Mouse (Mus musculus): ENCODE results near the gene Plekhg1. TPM values are rescaled to one million over a fixed set of nuclear protein-coding genes. Genes with fewer than 3 reads are reported as not detected.

The Plekhg1 gene
- polyA plus RNA-seq, 1 experiment from 2014 or later, result 5.9 TPM

GRCm38 (mm10) chr10:3718021-3718865 is 21.9 kb upstream of the Plekhg1 start:
- no peak overlapping the region for H3K27ac ChIP-seq
- H3K27me3 ChIP-seq (replicated peaks), result no peaks in the 10 kb centered on the region
- H3K9ac ChIP-seq, result no peak overlapping the region
- H3K4me1 ChIP-seq (replicated peaks), result no peaks in the 10 kb centered on the region
- peak; percentile 72 for ATAC-seq
- no peaks in the 10 kb centered on the region for H3K9me3 ChIP-seq
- H3K4me2 ChIP-seq (replicated peaks), result no peak overlapping the region
- no peaks in the 10 kb centered on the region for H3K36me3 ChIP-seq
- no peak overlapping the region for H3K4me3 ChIP-seq (replicated peaks)
- WGBS, result 60% methylated on average over 16 of the region's 16 CpGs

- 88% methylated on average over 2 of the region's 2 CpGs for WGBS
Observed at GRCm38 (mm10) chr10:3720296-3720695, 19.9 kb upstream of the Plekhg1 start.

GRCm38 (mm10) chr10:3722339-3722738 is 17.8 kb upstream of the Plekhg1 start:
- no peaks in the 10 kb centered on the region for H3K9me3 ChIP-seq
- no peak overlapping the region for H3K27ac ChIP-seq
- ATAC-seq, result no peak
- H3K4me2 ChIP-seq (replicated peaks), result no peak overlapping the region
- H3K4me3 ChIP-seq (replicated peaks), result no peak overlapping the region
- 79% methylated on average over 2 of the region's 2 CpGs for WGBS
- no peak overlapping the region for H3K9ac ChIP-seq
- no peaks in the 10 kb centered on the region for H3K36me3 ChIP-seq
- H3K4me1 ChIP-seq (replicated peaks), result no peaks in the 10 kb centered on the region
- H3K27me3 ChIP-seq (replicated peaks), result no peaks in the 10 kb centered on the region

More at GRCm38 (mm10) chr10:3720296-3720695, 19.9 kb upstream of the Plekhg1 start:
- Histone ChIP-seq H3K36me3 (no peaks in the 10 kb centered on the region), H3K9ac (no peak overlapping the region), H3K4me3 (replicated peaks) (no peak overlapping the region), H3K27me3 (replicated peaks) (no peaks in the 10 kb centered on the region), H3K4me2 (replicated peaks) (no peak overlapping the region), H3K4me1 (replicated peaks) (no peaks in the 10 kb centered on the region), H3K9me3 (no peaks in the 10 kb centered on the region), H3K27ac (no peak overlapping the region)
- ATAC-seq, result no peak

- no peak for ATAC-seq
- no peak overlapping the region for H3K9ac ChIP-seq
- H3K4me1 ChIP-seq (replicated peaks), result no peaks in the 10 kb centered on the region
- H3K27me3 ChIP-seq (replicated peaks), result no peaks in the 10 kb centered on the region
- no peak overlapping the region for H3K27ac ChIP-seq
- no peaks in the 10 kb centered on the region for H3K36me3 ChIP-seq
- 74% methylated on average over 1 of the region's 1 CpGs for WGBS
- no peaks in the 10 kb centered on the region for H3K9me3 ChIP-seq
- no peak overlapping the region for H3K4me2 ChIP-seq (replicated peaks)
- H3K4me3 ChIP-seq (replicated peaks), result no peak overlapping the region
Observed at GRCm38 (mm10) chr10:3724665-3725064, 15.5 kb upstream of the Plekhg1 start.

GRCm38 (mm10) chr10:3729666-3730065 is 10.5 kb upstream of the Plekhg1 start:
- H3K4me1 ChIP-seq (replicated peaks), result no peaks in the 10 kb centered on the region
- H3K4me3 ChIP-seq (replicated peaks), result no peak overlapping the region
- no peak overlapping the region for H3K27ac ChIP-seq
- WGBS, result 84% methylated on average over 3 of the region's 3 CpGs
- no peaks in the 10 kb centered on the region for H3K27me3 ChIP-seq (replicated peaks)
- H3K36me3 ChIP-seq, result no peaks in the 10 kb centered on the region
- no peaks in the 10 kb centered on the region for H3K9me3 ChIP-seq
- no peak overlapping the region for H3K9ac ChIP-seq
- no peak for ATAC-seq
- no peak overlapping the region for H3K4me2 ChIP-seq (replicated peaks)

- 36% methylated on average over 4 of the region's 4 CpGs for WGBS
- no peak overlapping the region for H3K27ac ChIP-seq
Observed at GRCm38 (mm10) chr10:3730314-3730713, 9.8 kb upstream of the Plekhg1 start.

GRCm38 (mm10) chr10:3737034-3737433 is 3.1 kb upstream of the Plekhg1 start:
- H3K27me3 ChIP-seq (replicated peaks), result no peaks in the 10 kb centered on the region
- WGBS, result 43% methylated on average over 3 of the region's 3 CpGs
- no peak overlapping the region for H3K9ac ChIP-seq
- H3K9me3 ChIP-seq, result no peaks in the 10 kb centered on the region
- no peak overlapping the region for H3K4me2 ChIP-seq (replicated peaks)
- H3K27ac ChIP-seq, result no peak overlapping the region
- no peak for ATAC-seq
- H3K4me1 ChIP-seq (replicated peaks), result peaks cover 2% of the 10 kb centered on the region; the same call in 1 of the 2 replicates
- no peak overlapping the region for H3K4me3 ChIP-seq (replicated peaks)
- H3K36me3 ChIP-seq, result no peaks in the 10 kb centered on the region

More at GRCm38 (mm10) chr10:3730314-3730713, 9.8 kb upstream of the Plekhg1 start:
- H3K4me3 ChIP-seq (replicated peaks), result no peak overlapping the region
- no peaks in the 10 kb centered on the region for H3K27me3 ChIP-seq (replicated peaks)
- no peaks in the 10 kb centered on the region for H3K9me3 ChIP-seq
- no peaks in the 10 kb centered on the region for H3K36me3 ChIP-seq
- H3K4me2 ChIP-seq (replicated peaks), result no peak overlapping the region
- no peak for ATAC-seq
- H3K9ac ChIP-seq, result no peak overlapping the region
- no peaks in the 10 kb centered on the region for H3K4me1 ChIP-seq (replicated peaks)

GRCm38 (mm10) chr10:3740504-3741388 is 582 bp downstream of the Plekhg1 start:
- H3K9me3 ChIP-seq, result no peaks in the 10 kb centered on the region
- peak overlapping the region; percentile 68 for H3K9ac ChIP-seq
- peak overlapping the region; percentile 84 for H3K27ac ChIP-seq
- no peaks in the 10 kb centered on the region for H3K36me3 ChIP-seq
- H3K4me3 ChIP-seq (replicated peaks), result peak overlapping the region; percentile 69
- peak; percentile 74 for ATAC-seq
- peak overlapping the region; percentile 96 for H3K4me2 ChIP-seq (replicated peaks)
- WGBS, result under 1% methylated on average over 40 of the region's 47 CpGs
- peaks cover 2% of the 10 kb centered on the region; the same call in 1 of the 2 replicates for H3K4me1 ChIP-seq (replicated peaks)
- H3K27me3 ChIP-seq (replicated peaks), result no peaks in the 10 kb centered on the region

- no peak overlapping the region for H3K27ac ChIP-seq
- H3K4me1 ChIP-seq (replicated peaks), result peaks cover 2% of the 10 kb centered on the region; the same call in 1 of the 2 replicates
- H3K36me3 ChIP-seq, result no peaks in the 10 kb centered on the region
- ATAC-seq, result no peak
- H3K4me2 ChIP-seq (replicated peaks), result peak overlapping the region; percentile 96
- no peaks in the 10 kb centered on the region for H3K27me3 ChIP-seq (replicated peaks)
- peak overlapping the region; percentile 7; the same call in 1 of the 2 replicates for H3K4me3 ChIP-seq (replicated peaks)
- no peaks in the 10 kb centered on the region for H3K9me3 ChIP-seq
- H3K9ac ChIP-seq, result 0 out of 2 replicates have a peak overlapping the region, but pooled peaks have one; percentile 3
- WGBS, result 13% methylated on average over 5 of the region's 5 CpGs
Observed at GRCm38 (mm10) chr10:3741791-3742190, 1.6 kb downstream of the Plekhg1 start.

- H3K36me3 ChIP-seq, result no peaks in the 10 kb centered on the region
- WGBS, result 55% methylated on average over 2 of the region's 2 CpGs
- no peak overlapping the region for H3K4me3 ChIP-seq (replicated peaks)
- H3K27me3 ChIP-seq (replicated peaks), result no peaks in the 10 kb centered on the region
- H3K4me1 ChIP-seq (replicated peaks), result peaks cover 6% of the 10 kb centered on the region; the same call in 1 of the 2 replicates
- no peak for ATAC-seq
- no peaks in the 10 kb centered on the region for H3K9me3 ChIP-seq
- H3K9ac ChIP-seq, result no peak overlapping the region
- H3K4me2 ChIP-seq (replicated peaks), result peak overlapping the region; percentile 14; the same call in 1 of the 2 replicates
- H3K27ac ChIP-seq, result no peak overlapping the region
Observed at GRCm38 (mm10) chr10:3743069-3743468, 2.9 kb downstream of the Plekhg1 start.

- Histone ChIP-seq H3K27me3 (replicated peaks) (no peaks in the 10 kb centered on the region), H3K4me2 (replicated peaks) (no peak overlapping the region), H3K4me1 (replicated peaks) (peaks cover 8% of the 10 kb centered on the region; the same call in 1 of the 2 replicates), H3K9ac (no peak overlapping the region), H3K36me3 (no peaks in the 10 kb centered on the region), H3K4me3 (replicated peaks) (no peak overlapping the region), H3K27ac (no peak overlapping the region), H3K9me3 (no peaks in the 10 kb centered on the region)
- no peak for ATAC-seq
- 85% methylated on average over 5 of the region's 5 CpGs for WGBS
Observed at GRCm38 (mm10) chr10:3743826-3744225, 3.7 kb downstream of the Plekhg1 start.

All from intestine, embryonic 15.5 days (tissue).